Mouse (Mus musculus): ENCODE measurements around the gene Npas2.

GRCm38 (mm10) chr1:39256513-39257330 lies 63.2 kb downstream of the Npas2 start:
- no peak for TF ChIP-seq POLR2A (IDR thresholded peaks at IDR 0.05; ENCODE audit: insufficient read depth, low read depth, low read length)
- no peak for TF ChIP-seq CTCF (IDR thresholded peaks at IDR 0.05)
- no peak for TF ChIP-seq EP300 (IDR thresholded peaks at IDR 0.05; ENCODE audit: insufficient read depth, low read depth, low read length)

Measured in heart, adult 2 months (tissue).